Mouse (Mus musculus) limb, embryonic 14.5 days (tissue): ENCODE measurements around the gene Xrcc1. TPM values are rescaled to one million over a fixed set of nuclear protein-coding genes. Genes with fewer than 3 reads are reported as not detected.
A peak's percentile ranks its signal among the peaks of the same experiment; 100 is the strongest.

Source experiments
- ATAC-seq: fragments of 200-750 bp; cut with Nextera tagmentation; 2 replicates; pipeline ENCODE4 v1.8.0; 2017; ENCODE audit warnings: low read depth, moderate number of reproducible peaks, moderate TSS enrichment; ENCODE audit not compliant: low FRiP score
- DNase-seq: peaks from one replicate; pipeline ENCODE4 v3.0.0-alpha.2; 2015; ENCODE audit warnings: low spot score
- H3K27ac ChIP-seq: fragments of 300-500 bp; sonication (generic); replicated peaks from 2 replicates; pipeline ENCODE4 v1.5.1; 2014; ENCODE audit warnings: low read depth, mild to moderate bottlenecking, low read length, moderate library complexity, mixed read lengths
- H3K27me3 ChIP-seq: fragments of 300-500 bp; sonication (generic); 2 replicates; pipeline ENCODE4 v1.6.1; 2014; ENCODE audit warnings: low read length, mixed read lengths; ENCODE audit not compliant: control insufficient read depth, insufficient read depth
- H3K36me3 ChIP-seq: fragments of 300-500 bp; sonication (generic); 2 replicates; pipeline ENCODE4 v1.6.1; 2014; ENCODE audit warnings: mild to moderate bottlenecking, low read length, moderate library complexity, mixed read lengths; ENCODE audit not compliant: control insufficient read depth, insufficient read depth
- H3K4me1 ChIP-seq: fragments of 300-500 bp; sonication (generic); 2 replicates; pipeline ENCODE4 v1.6.1; 2014; ENCODE audit warnings: antibody characterized with exemption, low read length, mixed read lengths; ENCODE audit not compliant: control insufficient read depth, insufficient read depth
- H3K4me2 ChIP-seq: fragments of 300-500 bp; sonication (generic); replicated peaks from 2 replicates; pipeline ENCODE4 v1.6.1; 2014; ENCODE audit warnings: low read depth, mild to moderate bottlenecking, low read length, moderate library complexity; ENCODE audit not compliant: severe bottlenecking
- H3K4me3 ChIP-seq: fragments of 300-500 bp; sonication (generic); replicated peaks from 2 replicates; pipeline ENCODE4 v1.5.1; 2014; ENCODE audit warnings: low read length
- H3K9ac ChIP-seq: fragments of 300-500 bp; sonication (generic); 2 replicates; pipeline ENCODE4 v1.6.1; 2014; ENCODE audit warnings: mild to moderate bottlenecking, low read depth, low read length, moderate library complexity; ENCODE audit not compliant: severe bottlenecking
- H3K9me3 ChIP-seq: fragments of 300-500 bp; sonication (generic); 2 replicates; pipeline ENCODE4 v1.6.1; 2016; ENCODE audit warnings: low read length; ENCODE audit not compliant: control insufficient read depth
- POLR2A ChIP-seq: fragments of 200-500 bp; IDR thresholded peaks from 2 replicates; pipeline ENCODE4 v1.8.0; 2012; ENCODE audit warnings: inconsistent platforms, mild to moderate bottlenecking, moderate library complexity, borderline replicate concordance; ENCODE audit not compliant: insufficient read depth, insufficient read length; ENCODE audit errors: extremely low read depth
- WGBS: fragments of 180-500 bp; shearing (Covaris S2); extraction: QIAGEN DNeasy Blood & Tissue Kit; methylation state at CpG from one replicate; pipeline ENCODE4 v1.1.7; 2014; 5-methylcytosine and 5-hydroxymethylcytosine counted together
- polyA plus RNA-seq, 2 experiments: library from polyadenylated mRNA; depleted of rRNA in 1 of 2; stranded (reverse) in 1 of 2; unstranded in 1 of 2; fragments of >200 nt; fragmentation: Nextera tagmentation in 1 of 2; extraction: Ambion mirVana in 1 of 2; gene quantifications; 2 replicates each; pipeline versions ENCODE4 v1.2.1 to v1.2.3; 2012 to 2014

The Xrcc1 gene
- polyA plus RNA-seq, 2 experiments: 103 to 133 TPM

GRCm38 (mm10) chr7:24522805-24523204 lies 23.3 kb upstream of the Xrcc1 start:
- DNase-seq (no peak), ATAC-seq (peak; percentile 30; the same call in 1 of the 2 replicates)
- no peak overlapping the region for H3K4me3 ChIP-seq
- no peak overlapping the region for H3K27ac ChIP-seq
- 58% methylated on average over 5 of the region's 5 CpGs for WGBS
- no peaks in the 10 kb centered on the region; the same call in 1 of the 2 replicates for H3K4me1 ChIP-seq
- no peak for TF ChIP-seq POLR2A
- no peak overlapping the region for H3K9ac ChIP-seq
- H3K4me2 ChIP-seq: no peak overlapping the region
- H3K36me3 ChIP-seq: no peaks in the 10 kb centered on the region
- H3K27me3 ChIP-seq: no peaks in the 10 kb centered on the region
- no peaks in the 10 kb centered on the region for H3K9me3 ChIP-seq

GRCm38 (mm10) chr7:24523723-24524122 lies 22.4 kb upstream of the Xrcc1 start:
- WGBS: 91% methylated on average over 6 of the region's 6 CpGs

GRCm38 (mm10) chr7:24524978-24525377 lies 21.1 kb upstream of the Xrcc1 start:
- no peak overlapping the region for H3K4me2 ChIP-seq
- WGBS: 86% methylated on average over 6 of the region's 6 CpGs
- H3K9me3 ChIP-seq: no peaks in the 10 kb centered on the region
- H3K4me3 ChIP-seq: no peak overlapping the region
- H3K27ac ChIP-seq: no peak overlapping the region
- DNase-seq (no peak), ATAC-seq (no peak)
- TF ChIP-seq POLR2A: no peak
- H3K9ac ChIP-seq: no peak overlapping the region
- H3K4me1 ChIP-seq: peaks cover 7% of the 10 kb centered on the region
- no peaks in the 10 kb centered on the region for H3K27me3 ChIP-seq
- no peaks in the 10 kb centered on the region for H3K36me3 ChIP-seq

More at GRCm38 (mm10) chr7:24523723-24524122, 22.4 kb upstream of the Xrcc1 start:
- Histone ChIP-seq H3K4me3 (no peak overlapping the region), H3K4me1 (no peaks in the 10 kb centered on the region; the same call in 1 of the 2 replicates), H3K36me3 (no peaks in the 10 kb centered on the region), H3K27ac (no peak overlapping the region), H3K4me2 (no peak overlapping the region), H3K27me3 (no peaks in the 10 kb centered on the region), H3K9me3 (no peaks in the 10 kb centered on the region), H3K9ac (no peak overlapping the region)
- DNase-seq (no peak), ATAC-seq (no peak)
- TF ChIP-seq POLR2A: no peak

- ATAC-seq (no peak), DNase-seq (no peak)
- H3K36me3 ChIP-seq: no peaks in the 10 kb centered on the region
- no peak overlapping the region for H3K4me3 ChIP-seq
- no peak overlapping the region for H3K4me2 ChIP-seq
- no peaks in the 10 kb centered on the region for H3K9me3 ChIP-seq
- TF ChIP-seq POLR2A: no peak
- peak overlapping the region; percentile 19; the same call in 1 of the 2 replicates for H3K27ac ChIP-seq
- 71% methylated on average over 12 of the region's 12 CpGs for WGBS
- peaks cover 7% of the 10 kb centered on the region for H3K4me1 ChIP-seq
- H3K9ac ChIP-seq: no peak overlapping the region
- no peaks in the 10 kb centered on the region for H3K27me3 ChIP-seq
Observed at GRCm38 (mm10) chr7:24525686-24526420, 20.2 kb upstream of the Xrcc1 start.

- no peak overlapping the region for H3K4me2 ChIP-seq
- H3K27me3 ChIP-seq: no peaks in the 10 kb centered on the region
- peaks cover 14% of the 10 kb centered on the region for H3K36me3 ChIP-seq
- 90% methylated on average over 11 of the region's 11 CpGs for WGBS
- no peak overlapping the region for H3K9ac ChIP-seq
- no peak overlapping the region for H3K4me3 ChIP-seq
- no peak overlapping the region for H3K27ac ChIP-seq
- H3K4me1 ChIP-seq: peaks cover 23% of the 10 kb centered on the region
- DNase-seq (no peak), ATAC-seq (no peak)
- TF ChIP-seq POLR2A: no peak
- no peaks in the 10 kb centered on the region for H3K9me3 ChIP-seq
Observed at GRCm38 (mm10) chr7:24528861-24529260, 17.2 kb upstream of the Xrcc1 start.
